In genomic region chr2:153239021-153239859, GRCm38 (mm10) we compare ENCODE assay signal across 8 mouse cellular contexts. TPM values are rescaled to one million over a fixed set of nuclear protein-coding genes. Genes with fewer than 3 reads are reported as not detected.
DNase-seq lines count a peak whose midpoint lies in the region; ATAC-seq and TF ChIP-seq lines count a peak whose summit lies in the region.

No protein-coding gene starts in this region.

- WGBS in spleen, adult 2 months, result 48% methylated on average over 7 of the region's 7 CpGs
- WGBS in heart, postnatal 0 days, result 28% methylated on average over 7 of the region's 7 CpGs
- WGBS in lung, embryonic 16.5 days, result 43% methylated on average over 7 of the region's 7 CpGs
- 52% methylated on average over 7 of the region's 7 CpGs for WGBS in stomach, embryonic 16.5 days

- H3K27ac ChIP-seq in spleen, adult 2 months (ENCODE audit: insufficient read depth, low read length), result no peak overlapping the region
- H3K27ac ChIP-seq in heart, postnatal 0 days (ENCODE audit: low read depth), result peak overlapping the region; percentile 88
- H3K27ac ChIP-seq in lung, embryonic 16.5 days (ENCODE audit: low read length), result peak overlapping the region; percentile 96
- peak overlapping the region; percentile 88 for H3K27ac ChIP-seq in stomach, embryonic 16.5 days (ENCODE audit: low read length)

- intact Hi-C loops in left cerebral cortex, postnatal 14 days (cut with DNase I), result loop anchor here (2.0 kb wide), 1 partner anchor 78 kb away; the partner anchor contains the start of gene Tm9sf4

- H3K9ac ChIP-seq in heart, postnatal 0 days (replicated peaks; ENCODE audit: low read depth, low read length), result peak overlapping the region; percentile 90; the same call in 1 of the 2 replicates
- peak overlapping the region; percentile 98 for H3K9ac ChIP-seq in lung, embryonic 16.5 days (ENCODE audit: low read length)
- peak overlapping the region; percentile 84 for H3K9ac ChIP-seq in stomach, embryonic 16.5 days (ENCODE audit: low read length)

- peak overlapping the region; percentile 76 for H3K4me2 ChIP-seq in heart, postnatal 0 days (ENCODE audit: low read depth, low read length)
- H3K4me2 ChIP-seq in lung, embryonic 16.5 days (ENCODE audit: low read depth, low read length), result peak overlapping the region; percentile 88
- peak overlapping the region; percentile 89 for H3K4me2 ChIP-seq in stomach, embryonic 16.5 days (ENCODE audit: low read depth, low read length)

- TF ChIP-seq POLR2A in spleen, adult 2 months (IDR thresholded peaks at IDR 0.05; ENCODE audit: low read depth, low read length), result no peak

- no peak for TF ChIP-seq EP300 in heart, postnatal 0 days (IDR thresholded peaks at IDR 0.05; ENCODE audit: low read depth)

- H3K9me3 ChIP-seq in heart, postnatal 0 days (replicated peaks; ENCODE audit: control insufficient read depth, low read length), result no peaks in the 10 kb centered on the region
- H3K9me3 ChIP-seq in lung, embryonic 16.5 days (ENCODE audit: control insufficient read depth, low read length), result no peaks in the 10 kb centered on the region
- H3K9me3 ChIP-seq in stomach, embryonic 16.5 days (replicated peaks; ENCODE audit: control insufficient read depth, low read length), result no peaks in the 10 kb centered on the region

- peaks cover 4% of the 10 kb centered on the region for H3K4me1 ChIP-seq in spleen, adult 2 months (ENCODE audit: control insufficient read depth, insufficient read depth, insufficient read length)
- peaks cover 26% of the 10 kb centered on the region for H3K4me1 ChIP-seq in heart, postnatal 0 days (ENCODE audit: control insufficient read depth, insufficient read depth)
- peaks cover 40% of the 10 kb centered on the region for H3K4me1 ChIP-seq in lung, embryonic 16.5 days (replicated peaks; ENCODE audit: control insufficient read depth, insufficient read depth, low read length)
- H3K4me1 ChIP-seq in stomach, embryonic 16.5 days (ENCODE audit: control insufficient read depth, insufficient read depth, low read length), result peaks cover 43% of the 10 kb centered on the region

- no peak for TF ChIP-seq CTCF in spleen, adult 2 months (IDR thresholded peaks at IDR 0.05; ENCODE audit: extremely low read depth, insufficient read depth, insufficient read length, insufficient replicate concordance)
- TF ChIP-seq CTCF in heart, postnatal 0 days (IDR thresholded peaks at IDR 0.05; ENCODE audit: low read depth), result no peak

- H3K4me3 ChIP-seq in spleen, adult 2 months (ENCODE audit: extremely low read depth, insufficient read depth, insufficient read length), result peak overlapping the region; percentile 91; the same call in 1 of the 2 replicates
- peak overlapping the region; percentile 80 for H3K4me3 ChIP-seq in heart, postnatal 0 days (ENCODE audit: low read depth, low read length)
- H3K4me3 ChIP-seq in lung, embryonic 16.5 days (ENCODE audit: low read length), result peak overlapping the region; percentile 95
- peak overlapping the region; percentile 80 for H3K4me3 ChIP-seq in stomach, embryonic 16.5 days (replicated peaks; ENCODE audit: low read length)

- H3K27me3 ChIP-seq in spleen, adult 2 months (ENCODE audit: control insufficient read depth, insufficient read depth, low read length), result no peaks in the 10 kb centered on the region
- H3K27me3 ChIP-seq in heart, postnatal 0 days (ENCODE audit: control insufficient read depth, insufficient read depth, low read length), result no peaks in the 10 kb centered on the region
- H3K27me3 ChIP-seq in lung, embryonic 16.5 days (ENCODE audit: control insufficient read depth, insufficient read depth, low read depth, low read length), result no peaks in the 10 kb centered on the region
- H3K27me3 ChIP-seq in stomach, embryonic 16.5 days (ENCODE audit: control insufficient read depth, insufficient read depth, low read length), result no peaks in the 10 kb centered on the region

- DNase-seq in spleen, adult 2 months (ENCODE audit: low read depth in 1 of 2, low spot score in 2 of 2), result no peak
- no peak for DNase-seq in spleen, postnatal 4 days (ENCODE audit: low spot score in 2 of 2)
- DNase-seq in heart, postnatal 0 days (ENCODE audit: low spot score), result peak; percentile 22
- no peak for DNase-seq in cerebellum, postnatal 10 days
- no peak for DNase-seq in frontal cortex, adult 2 months (ENCODE audit: extremely low spot score in 1 of 2, low spot score in 1 of 2)
- DNase-seq in left cerebral cortex, postnatal 14 days (ENCODE audit: low spot score in 2 of 2), result no peak

- peaks cover 6% of the 10 kb centered on the region for H3K36me3 ChIP-seq in spleen, adult 2 months (ENCODE audit: control insufficient read depth, insufficient read depth, low read length)
- H3K36me3 ChIP-seq in heart, postnatal 0 days (replicated peaks; ENCODE audit: control insufficient read depth, insufficient read depth, low read length), result peaks cover 18% of the 10 kb centered on the region
- H3K36me3 ChIP-seq in lung, embryonic 16.5 days (ENCODE audit: control insufficient read depth, insufficient read depth, low read length), result peaks cover 6% of the 10 kb centered on the region; the same call in 1 of the 2 replicates
- peaks cover 10% of the 10 kb centered on the region; the same call in 1 of the 2 replicates for H3K36me3 ChIP-seq in stomach, embryonic 16.5 days (ENCODE audit: control insufficient read depth, insufficient read depth, low read length)

- ATAC-seq in heart, postnatal 0 days (ENCODE audit: insufficient read depth, low read depth), result no peak
- ATAC-seq in lung, embryonic 16.5 days (ENCODE audit: low read depth), result peak; percentile 41; the same call in 1 of the 2 replicates
- ATAC-seq in stomach, embryonic 16.5 days (ENCODE audit: insufficient read depth, low FRiP score), result no peak

RNA-seq across cellular contexts. Expression of gene Plagl2, which starts 2.0 kb away (rescaled TPM):
- 10.7 and 11.3 TPM in 2 replicates for polyA plus RNA-seq in spleen, adult 2 months (2012; rRNA removed)
- 6.3 and 6.5 TPM in 2 replicates for total RNA-seq in heart, postnatal 0 days (2014; rRNA removed; ENCODE audit: low replicate concordance)
- 2.4 and 2.6 TPM in 2 replicates for polyA plus RNA-seq in heart, postnatal 0 days (2015; fragmentation: Nextera tagmentation; extraction: Ambion mirVana)
- polyA plus RNA-seq in lung, embryonic 16.5 days (2015; fragmentation: Nextera tagmentation; extraction: Ambion mirVana), result 14.4 and 17.1 TPM in 2 replicates
- 19.6 and 21.8 TPM in 2 replicates for polyA plus RNA-seq in stomach, embryonic 16.5 days (2015; fragmentation: Nextera tagmentation; extraction: Ambion mirVana)
- polyA plus RNA-seq in frontal cortex, adult 2 months (2012; rRNA removed), result 4.4 and 4.9 TPM in 2 replicates
- total RNA-seq in left cerebral cortex, postnatal 14 days (2021), result 1 to 10 TPM; 4.4 to 4.5 TPM

RNA-seq across cellular contexts. Expression of gene Pofut1, which starts 2.1 kb away (rescaled TPM):
- polyA plus RNA-seq in spleen, adult 2 months (2012; rRNA removed), result 18.7 and 22.5 TPM in 2 replicates
- total RNA-seq in heart, postnatal 0 days (2014; rRNA removed; ENCODE audit: low replicate concordance), result 26.3 and 28.6 TPM in 2 replicates
- polyA plus RNA-seq in heart, postnatal 0 days (2015; fragmentation: Nextera tagmentation; extraction: Ambion mirVana), result 2.4 and 2.5 TPM in 2 replicates
- polyA plus RNA-seq in lung, embryonic 16.5 days (2015; fragmentation: Nextera tagmentation; extraction: Ambion mirVana), result 6.2 and 6.7 TPM in 2 replicates
- polyA plus RNA-seq in stomach, embryonic 16.5 days (2015; fragmentation: Nextera tagmentation; extraction: Ambion mirVana), result 6.7 and 8.2 TPM in 2 replicates
- polyA plus RNA-seq in frontal cortex, adult 2 months (2012; rRNA removed), result 16.1 and 19.0 TPM in 2 replicates
- 10 to 100 TPM; 14.3 to 17.4 TPM for total RNA-seq in left cerebral cortex, postnatal 14 days (2021)

RNA-seq across cellular contexts. Expression of gene Tspyl3, which starts 14.0 kb away (rescaled TPM):
- polyA plus RNA-seq in spleen, adult 2 months (2012; rRNA removed), result 16.1 and 20.0 TPM in 2 replicates
- total RNA-seq in heart, postnatal 0 days (2014; rRNA removed; ENCODE audit: low replicate concordance), result 0.95 and 5.1 TPM in 2 replicates
- polyA plus RNA-seq in heart, postnatal 0 days (2015; fragmentation: Nextera tagmentation; extraction: Ambion mirVana), result 2.5 and 2.7 TPM in 2 replicates
- polyA plus RNA-seq in lung, embryonic 16.5 days (2015; fragmentation: Nextera tagmentation; extraction: Ambion mirVana), result 8.4 and 8.7 TPM in 2 replicates
- 9.2 and 9.9 TPM in 2 replicates for polyA plus RNA-seq in stomach, embryonic 16.5 days (2015; fragmentation: Nextera tagmentation; extraction: Ambion mirVana)
- polyA plus RNA-seq in frontal cortex, adult 2 months (2012; rRNA removed), result 23.4 and 24.8 TPM in 2 replicates
- total RNA-seq in left cerebral cortex, postnatal 14 days (2021), result 10 to 100 TPM; 30.0 to 30.7 TPM

RNA-seq across cellular contexts. Expression of gene Kif3b, which starts 52.0 kb away (rescaled TPM):
- polyA plus RNA-seq in spleen, adult 2 months (2012; rRNA removed), result 5.1 and 5.6 TPM in 2 replicates
- 6.5 and 8.7 TPM in 2 replicates for total RNA-seq in heart, postnatal 0 days (2014; rRNA removed; ENCODE audit: low replicate concordance)
- polyA plus RNA-seq in heart, postnatal 0 days (2015; fragmentation: Nextera tagmentation; extraction: Ambion mirVana), result 2.5 and 3.1 TPM in 2 replicates
- 7.1 TPM in 2 replicates for polyA plus RNA-seq in lung, embryonic 16.5 days (2015; fragmentation: Nextera tagmentation; extraction: Ambion mirVana)
- 6.7 TPM in 2 replicates for polyA plus RNA-seq in stomach, embryonic 16.5 days (2015; fragmentation: Nextera tagmentation; extraction: Ambion mirVana)
- polyA plus RNA-seq in frontal cortex, adult 2 months (2012; rRNA removed), result 32.5 and 34.7 TPM in 2 replicates
- 10 to 100 TPM; 69.2 to 74.3 TPM for total RNA-seq in left cerebral cortex, postnatal 14 days (2021)
